Mouse (Mus musculus) E14TG2a.4 (cell line): ENCODE measurements at regions not wholly inside any gene's neighbourhood (a gene's known extent, or its start where the extent isn't known, plus 50 kb on each side); places are given as distances from the start of the nearest gene placed in this dataset.

Source experiments
- H3K27me3 ChIP-seq: 2 replicates; pipeline ENCODE4 v1.6.1; 2014; ENCODE audit warnings: low read length, control low read depth; ENCODE audit not compliant: insufficient read depth
- H3K36me3 ChIP-seq: 2 replicates; pipeline ENCODE4 v1.6.1; 2014; ENCODE audit warnings: low read length, control low read depth; ENCODE audit not compliant: insufficient read depth
- H3K4me1 ChIP-seq: replicated peaks from 2 replicates; pipeline ENCODE4 v1.6.1; 2014; ENCODE audit warnings: low read depth, low read length, control low read depth
- H3K4me3 ChIP-seq: replicated peaks from 2 replicates; pipeline ENCODE4 v1.5.1; 2014; ENCODE audit warnings: mild to moderate bottlenecking, low read length
- H3K9me3 ChIP-seq: 2 replicates; pipeline ENCODE4 v1.6.1; 2014; ENCODE audit warnings: low read length, control low read depth
- CTCF ChIP-seq: conservative IDR thresholded peaks from 2 replicates; pipeline ENCODE4 v1.5.1; 2014; ENCODE audit warnings: low read length
- NANOG ChIP-seq: IDR thresholded peaks from 2 replicates; pipeline ENCODE4 v1.6.1; 2014; ENCODE audit warnings: borderline replicate concordance, low read length, mixed read lengths
- POU5F1 ChIP-seq: IDR thresholded peaks from 2 replicates; pipeline ENCODE4 v1.6.1; 2014; ENCODE audit warnings: low read length, borderline replicate concordance

- Histone ChIP-seq H3K4me3 (no peak overlapping the region), H3K9me3 (no peaks in the 10 kb centered on the region), H3K36me3 (no peaks in the 10 kb centered on the region), H3K4me1 (peaks cover 12% of the 10 kb centered on the region), H3K27me3 (no peaks in the 10 kb centered on the region; the same call in 1 of the 2 replicates)
- TF ChIP-seq NANOG = no peak
- no peak for TF ChIP-seq CTCF
Measured at GRCm38 (mm10) chr7:89042977-89043376, 361.0 kb downstream of the Tmem135 start.

GRCm38 (mm10) chr7:89041287-89041686 is 362.7 kb downstream of the Tmem135 start:
- no peak overlapping the region for H3K4me3 ChIP-seq
- peaks cover 12% of the 10 kb centered on the region for H3K4me1 ChIP-seq
- H3K27me3 ChIP-seq = peaks cover 3% of the 10 kb centered on the region; the same call in 1 of the 2 replicates
- no peaks in the 10 kb centered on the region for H3K36me3 ChIP-seq
- no peak for TF ChIP-seq NANOG
- no peak for TF ChIP-seq POU5F1
- TF ChIP-seq CTCF = no peak
- H3K9me3 ChIP-seq = no peaks in the 10 kb centered on the region

GRCm38 (mm10) chr7:89040139-89040538 is 363.9 kb downstream of the Tmem135 start:
- TF ChIP-seq POU5F1 (no peak), NANOG (peak; percentile 38; the same call in 1 of the 2 replicates)
- Histone ChIP-seq H3K4me1 (peaks cover 12% of the 10 kb centered on the region), H3K36me3 (no peaks in the 10 kb centered on the region), H3K9me3 (no peaks in the 10 kb centered on the region), H3K4me3 (no peak overlapping the region), H3K27me3 (peaks cover 3% of the 10 kb centered on the region; the same call in 1 of the 2 replicates)

GRCm38 (mm10) chr7:89035138-89035996 is 368.7 kb downstream of the Tmem135 start:
- Histone ChIP-seq H3K27me3 (peaks cover 3% of the 10 kb centered on the region; the same call in 1 of the 2 replicates), H3K36me3 (no peaks in the 10 kb centered on the region), H3K4me3 (no peak overlapping the region), H3K4me1 (peaks cover 9% of the 10 kb centered on the region), H3K9me3 (no peaks in the 10 kb centered on the region)
- TF ChIP-seq CTCF (no peak), NANOG (no peak), POU5F1 (no peak)

- Histone ChIP-seq H3K9me3 (no peaks in the 10 kb centered on the region), H3K36me3 (no peaks in the 10 kb centered on the region), H3K4me3 (no peak overlapping the region), H3K4me1 (no peaks in the 10 kb centered on the region), H3K27me3 (no peaks in the 10 kb centered on the region)
- TF ChIP-seq POU5F1 = no peak
- no peak for TF ChIP-seq CTCF
- TF ChIP-seq NANOG = no peak
Measured at GRCm38 (mm10) chr7:89023230-89024030, 380.6 kb downstream of the Tmem135 start.

- H3K9me3 ChIP-seq = no peaks in the 10 kb centered on the region; the same call in 1 of the 2 replicates
- H3K27me3 ChIP-seq = no peaks in the 10 kb centered on the region
- TF ChIP-seq NANOG (no peak), CTCF (no peak), POU5F1 (no peak)
- no peaks in the 10 kb centered on the region for H3K4me1 ChIP-seq
- H3K4me3 ChIP-seq = no peak overlapping the region
- H3K36me3 ChIP-seq = no peaks in the 10 kb centered on the region
Measured at GRCm38 (mm10) chr7:88998815-88999392, 405.1 kb downstream of the Tmem135 start.

GRCm38 (mm10) chr7:88997815-88998477 is 406.1 kb downstream of the Tmem135 start:
- Histone ChIP-seq H3K4me1 (no peaks in the 10 kb centered on the region), H3K9me3 (no peaks in the 10 kb centered on the region; the same call in 1 of the 2 replicates), H3K27me3 (no peaks in the 10 kb centered on the region), H3K36me3 (no peaks in the 10 kb centered on the region), H3K4me3 (no peak overlapping the region)
- TF ChIP-seq NANOG = no peak
- no peak for TF ChIP-seq POU5F1

- no peaks in the 10 kb centered on the region for H3K4me1 ChIP-seq
- H3K9me3 ChIP-seq = no peaks in the 10 kb centered on the region
- H3K4me3 ChIP-seq = no peak overlapping the region
- TF ChIP-seq POU5F1 (no peak), NANOG (no peak), CTCF (no peak)
- H3K36me3 ChIP-seq = no peaks in the 10 kb centered on the region
- no peaks in the 10 kb centered on the region for H3K27me3 ChIP-seq
Measured at GRCm38 (mm10) chr7:88974436-88974835, 429.6 kb downstream of the Tmem135 start.
